Mouse (Mus musculus): Measurements from ENCODE around the gene Trim14. TPM values are rescaled to one million over a fixed set of nuclear protein-coding genes. Genes with fewer than 3 reads are reported as not detected.

Trim14 gene
- total RNA-seq, 2 experiments from 2014 or later = 0.56 to 1.2 TPM

DNA sequence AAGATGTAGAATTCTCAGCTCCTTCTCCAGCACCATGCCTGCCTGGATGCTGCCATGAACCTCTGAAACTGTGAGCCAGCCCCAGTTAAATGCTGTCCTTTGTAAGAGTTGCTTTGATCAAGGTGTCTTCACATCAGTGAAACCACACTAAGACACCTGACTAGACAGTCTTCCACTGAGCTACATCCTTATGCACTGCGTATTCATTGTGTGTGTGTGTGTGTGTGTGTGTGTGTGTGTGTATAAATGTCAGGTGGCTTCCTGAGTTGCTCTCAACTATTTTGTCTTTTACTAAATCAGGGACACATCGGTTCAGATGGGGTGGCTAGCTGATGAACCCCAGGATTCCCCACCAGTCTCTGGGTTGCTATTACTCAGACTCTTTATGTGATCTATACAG, 56.9 kb downstream of the Trim14 start:
- no peak for TF ChIP-seq CTCF (IDR thresholded peaks at IDR 0.05)
- H3K4me3 ChIP-seq = no peak overlapping the region
- H3K27ac ChIP-seq = no peak overlapping the region
- intact Hi-C loops (cut with DNase I) = no loop called here
- peak; percentile 0 for DNase-seq

DNA sequence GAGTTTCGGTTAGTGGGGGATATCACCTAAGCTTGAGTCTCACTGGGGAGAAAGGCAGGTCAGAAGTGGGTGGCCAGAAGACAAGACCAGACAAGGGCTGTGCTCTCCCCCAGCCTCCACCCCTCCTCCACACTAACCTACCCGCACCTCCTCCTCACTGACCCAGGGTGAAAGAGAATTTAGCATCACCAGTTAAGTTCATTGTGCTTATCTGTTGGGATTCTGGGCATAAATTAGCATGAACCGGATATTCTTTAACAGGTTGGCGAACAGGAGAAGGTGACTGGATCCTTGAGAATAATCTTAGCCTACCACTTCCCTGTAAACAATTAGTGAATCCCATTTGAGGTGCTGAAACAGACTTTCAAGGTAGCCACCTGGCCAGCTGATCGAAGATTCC, 60.8 kb downstream of the Trim14 start:
- Histone ChIP-seq H3K27ac (no peak overlapping the region), H3K4me3 (no peak overlapping the region)
- peak; percentile 4 for DNase-seq
- intact Hi-C loops (cut with DNase I) = no loop called here
- no peak for TF ChIP-seq CTCF (IDR thresholded peaks at IDR 0.05)

DNA sequence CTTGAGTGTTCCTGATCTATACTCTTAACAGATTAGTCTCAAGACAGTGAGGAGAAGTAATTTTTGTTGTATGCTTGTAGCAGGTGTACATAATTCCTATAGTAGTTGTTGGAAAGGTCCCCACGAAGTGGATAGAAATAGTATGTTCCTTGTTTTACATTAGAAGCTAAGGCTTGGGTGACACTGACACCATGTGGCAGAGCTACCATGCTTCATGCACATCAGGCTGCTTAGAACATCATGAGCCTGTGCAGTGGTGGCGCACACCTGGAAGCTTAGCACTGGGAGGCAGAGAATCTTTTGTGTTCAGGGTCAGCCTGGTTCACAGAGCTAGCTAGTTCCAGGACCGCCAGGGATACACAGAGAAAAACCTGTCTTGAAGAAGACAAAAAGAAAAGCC, 70.2 kb downstream of the Trim14 start:
- peak; percentile 43; the same call in 1 of the 2 replicates for TF ChIP-seq CTCF (IDR thresholded peaks at IDR 0.05)
- peak; percentile 15 for DNase-seq
- H3K27ac ChIP-seq = no peak overlapping the region
- intact Hi-C loops (cut with DNase I) = loop anchor here (10.0 kb wide), 1 partner anchor 271 kb away; the partner anchor contains the start of gene Xpa
- no peak overlapping the region for H3K4me3 ChIP-seq

DNA sequence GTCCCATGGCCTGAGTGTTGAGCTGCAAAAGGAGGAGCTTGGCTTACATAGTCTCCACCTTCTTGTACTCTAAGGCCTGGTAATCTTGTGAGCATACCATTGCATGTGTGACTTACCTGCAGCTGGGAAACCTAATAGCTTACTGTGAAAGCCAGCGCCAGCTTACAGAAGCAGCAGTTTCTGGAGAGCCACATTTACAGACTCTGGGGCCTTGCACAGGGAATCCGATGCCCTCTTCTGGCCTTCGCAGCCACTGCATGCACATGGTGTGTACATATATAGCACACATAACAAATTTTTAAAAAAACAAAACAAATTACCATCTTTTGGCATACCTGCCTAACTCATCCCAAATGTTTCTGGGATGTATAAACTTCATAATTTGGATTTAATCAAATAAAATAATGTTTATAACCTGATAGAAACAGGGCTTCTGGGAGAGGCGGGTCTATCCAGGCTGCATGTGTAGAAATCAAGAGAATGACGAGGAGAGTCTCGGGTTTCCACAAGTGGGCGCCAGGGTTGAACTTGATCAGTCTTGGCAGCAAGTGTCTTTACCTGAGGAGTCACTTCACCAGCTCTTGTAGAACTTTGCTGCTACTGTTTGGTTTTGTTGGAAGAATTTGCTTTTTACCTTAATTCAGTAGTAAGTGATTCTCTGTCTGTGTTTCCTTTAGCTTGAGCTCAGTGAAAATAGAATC, 72.7 kb downstream of the Trim14 start:
- intact Hi-C loops (cut with DNase I) = loop anchor here (10.0 kb wide), 1 partner anchor 268 kb away; the partner anchor contains the start of gene Xpa
- peak; percentile 56 for TF ChIP-seq CTCF (IDR thresholded peaks at IDR 0.05)
- Histone ChIP-seq H3K27ac (peak overlapping the region; percentile 81), H3K4me3 (no peak overlapping the region)
- peak; percentile 48 for DNase-seq

DNA sequence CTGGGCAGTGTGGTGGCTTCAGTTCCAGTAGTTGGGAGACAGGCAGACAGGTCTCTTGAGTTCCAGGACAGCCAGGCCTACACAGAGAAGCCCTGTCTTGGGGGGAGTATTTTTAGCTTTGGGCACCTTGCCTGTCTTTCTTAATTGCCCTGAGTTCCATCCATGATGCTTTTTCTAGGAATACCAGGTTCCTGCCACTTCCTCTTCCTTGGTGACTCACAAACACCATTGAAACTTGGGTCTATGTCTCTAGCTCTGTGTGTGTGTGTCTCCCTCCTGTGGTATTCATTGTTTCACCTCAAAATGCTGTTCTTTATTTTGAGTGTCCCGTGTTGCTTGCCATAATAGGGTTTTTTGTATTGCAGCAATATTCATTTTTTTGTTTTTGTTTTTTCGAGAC, 77.5 kb downstream of the Trim14 start:
- no peak for DNase-seq
- Histone ChIP-seq H3K4me3 (no peak overlapping the region), H3K27ac (no peak overlapping the region)
- TF ChIP-seq CTCF (IDR thresholded peaks at IDR 0.05) = peak; percentile 4; the same call in 1 of the 2 replicates
- intact Hi-C loops (cut with DNase I) = no loop called here

DNA sequence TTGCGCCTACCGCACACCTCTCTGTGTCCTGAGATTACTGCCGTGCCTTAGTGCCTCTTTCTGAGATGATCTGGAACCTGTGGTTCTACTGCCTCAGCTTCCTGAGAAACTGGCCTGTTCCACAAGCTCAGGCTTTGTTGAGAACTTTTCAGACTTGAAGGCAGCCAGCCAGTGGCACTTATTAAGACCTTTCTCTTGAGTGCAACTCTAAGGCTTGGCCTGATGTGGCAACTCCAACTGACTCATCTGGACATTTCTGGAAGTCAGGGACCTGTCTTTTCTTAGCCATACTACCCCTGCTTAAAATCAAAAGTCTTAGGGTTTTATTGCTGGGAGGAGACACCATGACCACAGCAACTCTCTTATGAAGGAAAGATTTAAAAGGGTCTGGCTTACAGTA, 78.8 kb downstream of the Trim14 start:
- intact Hi-C loops (cut with DNase I) = no loop called here
- no peak for DNase-seq
- Histone ChIP-seq H3K27ac (peak overlapping the region; percentile 16; the same call in 1 of the 2 replicates), H3K4me3 (no peak overlapping the region)
- TF ChIP-seq CTCF (IDR thresholded peaks at IDR 0.05) = no peak

DNA sequence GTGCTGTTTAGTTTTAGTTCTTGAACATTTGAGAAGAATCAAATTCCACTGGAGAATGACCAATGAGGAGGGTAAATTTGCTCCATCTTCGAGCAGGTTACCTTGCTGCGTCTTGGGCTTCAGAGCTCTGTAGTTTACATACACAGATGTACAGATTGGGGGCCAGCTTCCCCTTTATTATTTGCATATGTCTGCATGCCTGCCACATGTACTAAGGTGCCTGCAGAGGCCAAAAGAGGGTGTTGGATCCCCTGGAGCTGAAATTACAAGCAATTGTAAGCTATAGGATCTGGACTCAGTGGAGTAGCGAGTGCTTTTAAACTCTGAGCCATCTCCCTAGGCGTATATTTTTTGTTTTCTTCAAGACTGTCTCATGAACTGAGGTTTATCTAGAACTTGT, 79.2 kb downstream of the Trim14 start:
- intact Hi-C loops (cut with DNase I) = no loop called here
- TF ChIP-seq CTCF (IDR thresholded peaks at IDR 0.05) = no peak
- peak overlapping the region; percentile 16; the same call in 1 of the 2 replicates for H3K27ac ChIP-seq
- DNase-seq = no peak
- H3K4me3 ChIP-seq = no peak overlapping the region

DNA sequence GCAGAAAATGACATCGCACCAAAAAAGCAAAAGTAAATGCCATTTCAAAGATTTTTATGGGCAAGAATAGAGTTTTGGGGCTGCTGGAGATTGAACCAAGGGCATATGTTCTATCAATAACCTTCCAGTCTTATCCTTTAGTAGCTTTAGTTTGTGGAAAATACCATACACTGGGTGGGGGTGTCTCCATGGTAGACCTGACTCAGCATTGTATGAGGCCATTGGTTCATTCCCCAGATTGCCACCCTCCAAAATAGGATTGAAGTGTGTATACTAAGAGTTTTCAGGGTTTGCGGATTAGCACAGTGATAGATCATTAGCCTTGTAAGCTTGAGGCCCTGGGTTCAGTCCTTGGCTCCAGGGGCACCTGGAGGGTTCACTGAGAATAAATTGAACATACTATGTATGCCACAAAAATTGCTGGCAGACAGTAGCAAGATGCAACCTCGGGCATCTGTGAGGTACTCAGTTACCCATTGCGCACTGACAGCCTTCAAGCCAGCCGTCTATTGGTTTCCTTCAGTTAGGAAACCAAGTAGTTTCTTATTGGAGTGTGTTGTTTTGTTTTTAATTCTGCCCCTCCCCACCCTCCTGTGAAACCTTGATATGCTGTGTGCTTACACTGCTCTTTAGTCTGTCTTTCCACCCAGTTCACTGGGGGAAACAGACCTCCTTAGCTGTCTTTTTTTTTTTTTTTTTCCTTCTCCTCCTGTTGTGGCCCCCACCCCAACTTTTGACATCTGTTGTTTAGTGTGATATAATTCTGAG, 81.7 kb downstream of the Trim14 start:
- Histone ChIP-seq H3K27ac (no peak overlapping the region), H3K4me3 (no peak overlapping the region)
- no peak for TF ChIP-seq CTCF (IDR thresholded peaks at IDR 0.05)
- no peak for DNase-seq
- intact Hi-C loops (cut with DNase I) = no loop called here

DNA sequence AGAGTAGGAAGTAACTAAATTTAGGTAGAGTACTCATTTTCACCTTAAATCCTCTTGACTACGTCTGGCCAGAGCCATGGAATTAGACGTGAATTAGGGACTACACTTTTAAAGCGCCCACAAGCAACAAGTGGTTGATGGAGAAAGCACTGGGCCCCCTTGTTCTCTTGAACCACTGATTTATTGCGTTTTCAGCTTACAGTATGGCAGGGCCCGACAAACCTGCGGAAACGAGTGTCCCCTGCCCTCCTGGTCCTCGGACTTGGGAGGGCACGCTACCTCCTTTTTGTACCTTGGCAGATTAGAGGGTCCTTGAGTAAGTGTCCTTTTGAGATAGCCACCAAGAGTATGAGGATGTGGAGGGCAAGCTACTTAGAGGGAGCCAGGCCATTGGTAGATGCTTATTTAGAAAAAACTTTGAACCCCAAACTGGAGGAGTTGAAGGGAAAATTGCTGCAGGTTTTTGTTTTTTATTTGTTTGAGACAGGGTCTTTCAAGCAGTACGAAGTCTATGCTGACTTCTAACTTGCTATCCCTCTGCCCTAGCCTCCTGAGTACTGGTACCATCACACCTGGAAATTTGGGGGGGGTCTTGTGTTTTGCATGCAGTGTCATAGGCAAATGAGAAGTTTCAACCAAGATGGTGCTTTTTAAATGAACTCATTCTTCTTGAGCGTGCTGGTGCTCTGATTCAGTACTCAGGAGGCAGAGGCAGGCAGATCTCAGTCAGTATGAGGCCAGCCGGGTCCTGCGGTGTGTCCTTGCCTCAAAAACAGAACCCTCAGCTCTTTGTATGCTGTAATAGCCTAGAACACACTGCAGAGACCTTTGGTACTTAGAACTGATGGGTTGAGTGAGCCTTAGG, 82.9 kb downstream of the Trim14 start:
- intact Hi-C loops (cut with DNase I) = loop anchor here (2.0 kb wide), 1 partner anchor 34 kb away; no protein-coding TSS in a partner anchor
- no peak for TF ChIP-seq CTCF (IDR thresholded peaks at IDR 0.05)
- Histone ChIP-seq H3K27ac (peak overlapping the region; percentile 98), H3K4me3 (peak overlapping the region; percentile 96)
- DNase-seq = no peak

DNA sequence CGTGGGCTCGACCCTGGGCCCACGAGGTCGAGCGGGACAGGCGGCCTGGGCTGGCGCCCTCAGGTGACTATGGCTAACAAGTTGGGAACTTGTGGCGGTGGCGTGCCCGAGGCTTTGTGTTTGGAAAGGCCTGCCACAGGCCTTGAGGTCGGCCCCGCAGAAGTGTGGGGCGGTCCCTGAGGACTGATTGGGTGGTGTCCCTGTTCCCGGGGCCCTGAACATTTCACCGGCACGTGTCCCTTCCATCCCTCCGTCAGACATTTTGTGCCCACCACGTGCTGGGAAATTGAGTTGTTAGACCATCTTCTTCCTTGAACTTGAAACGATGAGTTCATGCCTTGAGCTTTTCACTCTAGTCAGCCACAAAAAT, 83.5 kb downstream of the Trim14 start:
- DNase-seq = peak; percentile 63
- peak overlapping the region; percentile 98 for H3K27ac ChIP-seq
- intact Hi-C loops (cut with DNase I) = loop anchor here (2.0 kb wide), 1 partner anchor 34 kb away; no protein-coding TSS in a partner anchor
- TF ChIP-seq CTCF (IDR thresholded peaks at IDR 0.05) = no peak
- H3K4me3 ChIP-seq = peak overlapping the region; percentile 96

DNA sequence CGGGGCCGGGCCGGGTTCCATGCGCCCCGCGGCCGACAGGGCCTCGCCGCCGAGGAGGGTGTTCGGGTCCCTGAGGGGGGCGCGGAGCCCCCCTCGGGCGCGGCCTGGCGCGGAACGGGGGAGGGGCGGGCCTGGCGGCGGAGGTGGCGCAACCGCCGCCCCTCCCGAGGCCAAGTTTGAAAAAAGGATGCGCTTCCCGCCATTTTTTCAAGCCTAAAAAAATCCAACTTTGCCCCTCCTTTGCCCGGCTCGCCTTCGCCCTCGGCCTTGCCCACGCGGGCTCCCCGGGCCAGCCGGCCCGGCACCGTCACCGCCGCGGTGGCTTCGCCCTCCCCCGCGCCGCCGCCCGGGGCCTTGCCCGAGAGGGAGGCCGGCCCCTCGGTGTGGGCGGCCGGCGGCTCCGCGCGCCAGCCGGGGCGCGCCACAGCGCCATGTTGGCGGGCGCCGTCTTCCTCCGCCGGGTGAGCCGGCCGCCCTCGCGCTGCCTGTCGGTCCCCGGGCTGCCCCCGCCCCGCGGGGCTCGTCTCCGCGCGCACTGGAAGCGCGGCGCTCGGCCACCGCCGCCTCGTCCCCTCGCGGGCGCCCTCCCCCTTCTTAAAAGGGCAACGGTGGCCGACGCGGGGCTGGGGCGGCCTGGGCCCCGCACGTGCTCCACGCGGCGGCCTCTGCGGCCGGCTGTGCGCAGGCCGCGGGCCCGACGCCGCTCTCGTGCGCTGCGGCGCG, 84.0 kb downstream of the Trim14 start:
- peak overlapping the region; percentile 96 for H3K4me3 ChIP-seq
- peak overlapping the region; percentile 98 for H3K27ac ChIP-seq
- intact Hi-C loops (cut with DNase I) = loop anchor here (2.0 kb wide), 2 partner anchors 35 to 61 kb away; no protein-coding TSS in a partner anchor
- peak; percentile 89 for DNase-seq
- no peak for TF ChIP-seq CTCF (IDR thresholded peaks at IDR 0.05)
